Mouse (Mus musculus): ENCODE results near the gene Yjefn3. TPM values are rescaled to one million over a fixed set of nuclear protein-coding genes. Genes with fewer than 3 reads are reported as not detected.
A peak's percentile ranks its signal among the peaks of the same experiment; 100 is the strongest.

Gene Yjefn3
- polyA plus RNA-seq, 1 experiment = 0.95 TPM

DNA sequence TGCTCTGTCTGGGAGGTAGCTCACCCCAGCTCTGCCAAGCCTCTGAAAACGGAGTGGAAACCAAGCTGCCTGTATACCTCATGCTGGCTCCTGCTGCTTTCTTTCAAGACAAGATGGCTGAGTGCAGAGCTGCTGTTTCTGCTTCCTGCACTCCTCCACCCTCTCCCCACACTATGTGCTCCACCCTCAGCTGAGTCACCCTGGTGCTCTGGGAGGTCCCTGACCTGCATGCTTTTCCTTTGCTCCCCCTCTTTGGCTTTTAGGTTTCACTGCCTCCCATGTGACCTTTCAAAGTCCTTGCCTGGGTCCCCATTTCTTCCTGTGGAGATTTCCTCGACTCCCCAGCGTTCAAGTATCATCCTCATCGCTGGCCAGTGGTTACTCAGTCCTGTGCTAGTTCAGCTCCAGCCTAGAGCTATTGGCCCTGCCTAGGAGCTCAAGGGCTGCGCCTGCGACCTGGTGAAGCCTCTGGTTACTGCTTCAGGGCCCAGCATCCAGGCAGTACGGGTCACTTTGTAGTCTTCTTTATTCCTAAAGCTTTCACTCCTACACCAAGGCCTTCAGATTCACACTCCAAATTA lies 51.5 kb downstream of the Yjefn3 start:
- no peak for TF ChIP-seq POLR2A (IDR thresholded peaks at IDR 0.05; ENCODE audit: control insufficient read depth, low read depth, low read length)
- no peak for TF ChIP-seq CTCF (IDR thresholded peaks at IDR 0.05; ENCODE audit: control insufficient read depth, insufficient read depth, insufficient replicate concordance, low read depth, low read length)
- H3K36me3 ChIP-seq (ENCODE audit: control insufficient read depth, insufficient read depth, low read length) = no peaks in the 10 kb centered on the region
- H3K27me3 ChIP-seq (ENCODE audit: control insufficient read depth, insufficient read depth, low read length) = no peaks in the 10 kb centered on the region
- H3K4me1 ChIP-seq (ENCODE audit: control insufficient read depth, insufficient read depth, low read length) = no peaks in the 10 kb centered on the region
- H3K4me3 ChIP-seq (ENCODE audit: control insufficient read depth, low read depth, low read length) = no peak overlapping the region
- H3K27ac ChIP-seq (ENCODE audit: control insufficient read depth, insufficient read depth, low read depth, low read length) = no peak overlapping the region

DNA sequence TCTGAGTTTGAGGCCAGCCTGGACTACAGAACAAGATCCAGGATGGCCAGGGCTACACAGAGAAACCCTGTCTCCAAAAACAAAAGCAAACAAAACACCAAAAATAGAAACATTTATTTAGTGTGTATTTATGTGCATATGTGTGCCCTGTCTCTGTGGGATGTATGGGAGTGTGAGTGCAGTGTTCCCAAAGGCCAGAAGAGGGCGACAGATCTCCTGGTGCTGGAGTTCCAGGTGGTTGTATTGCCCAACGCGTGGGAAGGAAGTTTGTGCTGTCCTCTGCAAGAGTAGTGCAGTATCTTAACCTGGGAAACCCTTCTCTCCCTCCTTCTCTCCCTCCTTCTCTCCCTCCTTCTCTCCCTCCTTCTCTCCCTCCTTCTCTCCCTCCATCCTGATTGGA lies 52.6 kb downstream of the Yjefn3 start:
- H3K4me1 ChIP-seq (ENCODE audit: control insufficient read depth, insufficient read depth, low read length) = no peaks in the 10 kb centered on the region
- no peak overlapping the region for H3K27ac ChIP-seq (ENCODE audit: control insufficient read depth, insufficient read depth, low read depth, low read length)
- H3K4me3 ChIP-seq (ENCODE audit: control insufficient read depth, low read depth, low read length) = no peak overlapping the region
- no peaks in the 10 kb centered on the region for H3K36me3 ChIP-seq (ENCODE audit: control insufficient read depth, insufficient read depth, low read length)
- TF ChIP-seq CTCF (IDR thresholded peaks at IDR 0.05; ENCODE audit: control insufficient read depth, insufficient read depth, insufficient replicate concordance, low read depth, low read length) (peak; percentile 62; the same call in 1 of the 2 replicates), POLR2A (IDR thresholded peaks at IDR 0.05; ENCODE audit: control insufficient read depth, low read depth, low read length) (no peak)
- H3K27me3 ChIP-seq (ENCODE audit: control insufficient read depth, insufficient read depth, low read length) = no peaks in the 10 kb centered on the region

DNA sequence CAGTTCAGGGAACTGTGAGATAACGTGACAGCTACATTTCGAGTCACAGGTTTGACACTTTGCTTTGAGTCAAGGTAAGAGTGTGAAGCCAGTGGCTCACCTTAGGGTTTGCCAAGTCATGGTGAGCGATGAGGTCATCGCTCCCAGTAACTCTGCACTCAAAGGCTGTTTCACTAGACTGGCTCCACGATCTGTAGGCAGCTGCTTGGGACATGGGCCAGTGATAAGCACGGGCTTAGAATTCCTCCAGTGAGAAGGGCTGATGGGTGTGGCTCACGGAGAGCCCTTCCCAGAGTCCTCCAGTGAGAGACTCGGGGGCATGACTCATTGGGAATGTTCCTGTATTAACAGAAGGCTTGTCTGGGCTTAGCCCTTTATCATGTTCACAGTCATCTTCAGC lies 53.6 kb downstream of the Yjefn3 start:
- Histone ChIP-seq H3K27ac (ENCODE audit: control insufficient read depth, insufficient read depth, low read depth, low read length) (no peak overlapping the region), H3K36me3 (ENCODE audit: control insufficient read depth, insufficient read depth, low read length) (no peaks in the 10 kb centered on the region), H3K4me1 (ENCODE audit: control insufficient read depth, insufficient read depth, low read length) (no peaks in the 10 kb centered on the region), H3K27me3 (ENCODE audit: control insufficient read depth, insufficient read depth, low read length) (no peaks in the 10 kb centered on the region), H3K4me3 (ENCODE audit: control insufficient read depth, low read depth, low read length) (no peak overlapping the region)
- TF ChIP-seq CTCF (IDR thresholded peaks at IDR 0.05; ENCODE audit: control insufficient read depth, insufficient read depth, insufficient replicate concordance, low read depth, low read length) (no peak), POLR2A (IDR thresholded peaks at IDR 0.05; ENCODE audit: control insufficient read depth, low read depth, low read length) (no peak)

DNA sequence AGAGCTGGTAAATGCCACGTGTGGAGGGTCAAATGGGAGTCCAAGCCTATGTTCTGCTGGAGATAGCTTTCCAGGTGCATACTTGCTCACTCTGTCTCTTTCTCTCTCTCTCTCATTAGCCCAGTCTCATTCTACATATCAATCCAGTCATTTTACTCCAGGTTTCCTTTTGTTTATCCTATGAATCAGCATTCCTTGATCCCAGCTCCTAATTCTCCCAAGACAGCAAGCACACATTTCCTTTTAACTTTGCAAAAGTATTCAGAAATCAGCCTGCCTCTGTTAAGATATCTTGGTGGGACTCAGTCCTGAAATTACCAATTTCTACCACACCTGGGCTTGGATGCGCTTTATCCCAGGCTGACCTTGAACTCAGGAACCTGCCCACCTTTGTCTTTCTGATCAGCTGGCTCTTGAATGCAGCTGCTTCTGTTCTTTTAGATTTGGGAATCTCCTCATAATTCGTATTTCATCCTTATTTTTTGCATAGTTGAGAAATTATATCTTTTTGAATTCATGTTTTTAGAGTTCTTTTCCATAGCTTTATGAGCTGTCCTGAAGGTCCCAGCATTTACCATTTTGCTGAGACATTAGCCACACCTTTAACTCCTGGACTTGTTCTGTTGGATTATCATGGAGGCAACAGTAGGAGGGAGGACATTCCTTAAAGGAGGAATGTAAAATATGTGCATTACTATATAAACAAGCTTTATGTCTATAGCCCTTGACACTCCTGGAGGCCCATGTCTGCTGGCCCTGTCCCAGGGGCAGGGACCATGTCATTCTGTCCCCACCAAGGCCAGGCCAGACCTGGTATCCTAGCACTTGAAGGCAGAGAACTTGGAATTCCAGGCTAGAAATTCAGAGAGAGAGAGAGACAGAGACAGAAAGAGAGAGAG lies 55.1 kb downstream of the Yjefn3 start:
- Histone ChIP-seq H3K36me3 (ENCODE audit: control insufficient read depth, insufficient read depth, low read length) (no peaks in the 10 kb centered on the region), H3K4me3 (ENCODE audit: control insufficient read depth, low read depth, low read length) (no peak overlapping the region), H3K27me3 (ENCODE audit: control insufficient read depth, insufficient read depth, low read length) (no peaks in the 10 kb centered on the region), H3K4me1 (ENCODE audit: control insufficient read depth, insufficient read depth, low read length) (no peaks in the 10 kb centered on the region), H3K27ac (ENCODE audit: control insufficient read depth, insufficient read depth, low read depth, low read length) (no peak overlapping the region)
- TF ChIP-seq CTCF (IDR thresholded peaks at IDR 0.05; ENCODE audit: control insufficient read depth, insufficient read depth, insufficient replicate concordance, low read depth, low read length) (no peak), POLR2A (IDR thresholded peaks at IDR 0.05; ENCODE audit: control insufficient read depth, low read depth, low read length) (no peak)

Other genes with a start within 250 kb of the Yjefn3 start
- gene Zfp964, start 248.2 kb downstream of the Yjefn3 start, polyA plus RNA-seq (2012; rRNA removed) = 0.51 and 0.75 TPM in 2 replicates
- 1.4 TPM in 2 replicates for gene Zfp869, start 192.0 kb downstream of the Yjefn3 start, polyA plus RNA-seq (2012; rRNA removed)
- 0.47 and 0.48 TPM in 2 replicates for gene Zfp963, start 152.7 kb downstream of the Yjefn3 start, polyA plus RNA-seq (2012; rRNA removed)
- gene Gm20422, start 127.8 kb downstream of the Yjefn3 start, polyA plus RNA-seq (2012; rRNA removed) = not detected in 2 replicates
- 22.6 and 23.6 TPM in 2 replicates for gene Atp13a1, start 111.5 kb downstream of the Yjefn3 start, polyA plus RNA-seq (2012; rRNA removed)
- gene Zfp866, start 111.5 kb downstream of the Yjefn3 start, polyA plus RNA-seq (2012; rRNA removed) = 6.4 and 8.1 TPM in 2 replicates
- gene Gmip, start 94.0 kb downstream of the Yjefn3 start, polyA plus RNA-seq (2012; rRNA removed) = 4.4 and 4.5 TPM in 2 replicates
- gene Lpar2, start 80.3 kb downstream of the Yjefn3 start, polyA plus RNA-seq (2012; rRNA removed) = 7.9 and 10.1 TPM in 2 replicates
- 187 and 222 TPM in 2 replicates for gene Pbx4, start 70.2 kb downstream of the Yjefn3 start, polyA plus RNA-seq (2012; rRNA removed)
- 0.36 and 0.51 TPM in 2 replicates for gene Cilp2, start 15.0 kb downstream of the Yjefn3 start, polyA plus RNA-seq (2012; rRNA removed)
- gene Tssk6, start 528 bp downstream of the Yjefn3 start, polyA plus RNA-seq (2012; rRNA removed) = 844 and 936 TPM in 2 replicates
- 122 and 131 TPM in 2 replicates for gene Ndufa13, start 154 bp downstream of the Yjefn3 start, polyA plus RNA-seq (2012; rRNA removed)
- gene Gatad2a, start 93.7 kb upstream of the Yjefn3 start, polyA plus RNA-seq (2012; rRNA removed) = 80.8 and 84.9 TPM in 2 replicates
- gene Mau2, start 140.0 kb upstream of the Yjefn3 start, polyA plus RNA-seq (2012; rRNA removed) = 46.0 and 52.7 TPM in 2 replicates
- gene Sugp1, start 140.1 kb upstream of the Yjefn3 start, polyA plus RNA-seq (2012; rRNA removed) = 32.5 and 34.5 TPM in 2 replicates
- gene Tm6sf2, start 170.2 kb upstream of the Yjefn3 start, polyA plus RNA-seq (2012; rRNA removed) = 11.0 and 14.1 TPM in 2 replicates
- 0.23 and 0.31 TPM in 2 replicates for gene Hapln4, start 180.7 kb upstream of the Yjefn3 start, polyA plus RNA-seq (2012; rRNA removed)
- 7.3 and 8.9 TPM in 2 replicates for gene Ncan, start 218.2 kb upstream of the Yjefn3 start, polyA plus RNA-seq (2012; rRNA removed)
- gene Nr2c2ap, start 228.6 kb upstream of the Yjefn3 start, polyA plus RNA-seq (2012; rRNA removed) = 3.8 and 4.8 TPM in 2 replicates
- gene Rfxank, start 236.4 kb upstream of the Yjefn3 start, polyA plus RNA-seq (2012; rRNA removed) = 19.1 TPM in 2 replicates
- 104 and 117 TPM in 2 replicates for gene Borcs8, start 236.8 kb upstream of the Yjefn3 start, polyA plus RNA-seq (2012; rRNA removed)
- 2.6 and 3.7 TPM in 2 replicates for gene Mef2b, start 237.0 kb upstream of the Yjefn3 start, polyA plus RNA-seq (2012; rRNA removed)

Measured in testis, adult 2 months (tissue).